Mouse (Mus musculus) G1E (cell line): ENCODE results near the gene Ski.

Experiments used
- CTCF ChIP-seq: IDR thresholded peaks from 2 replicates; pipeline ENCODE4 v1.5.1; 2012; ENCODE audit warnings: low read depth, low read length, inconsistent platforms, mixed read lengths
- GATA1 ChIP-seq: IDR thresholded peaks from 2 replicates; pipeline ENCODE4 v1.6.1; 2012; ENCODE audit warnings: borderline replicate concordance, low read length, inconsistent platforms, mixed read lengths
- GATA2 ChIP-seq: IDR thresholded peaks from 2 replicates; pipeline ENCODE4 v1.6.1; 2012; ENCODE audit warnings: low read depth, low read length, inconsistent platforms, borderline replicate concordance
- TAL1 ChIP-seq: conservative IDR thresholded peaks from 2 replicates; pipeline ENCODE4 v1.6.1; 2012; ENCODE audit warnings: low read depth, low read length, inconsistent platforms, mixed read lengths

- no peak for TF ChIP-seq CTCF
- TF ChIP-seq TAL1: no peak
- TF ChIP-seq GATA1: no peak
- TF ChIP-seq GATA2: no peak
Measured at GRCm38 (mm10) chr4:155205919-155206318, 16.5 kb downstream of the Ski start.
